Mouse (Mus musculus) limb, embryonic 14.5 days (tissue): ENCODE results near the gene Farp2. TPM values are rescaled to one million over a fixed set of nuclear protein-coding genes. Genes with fewer than 3 reads are reported as not detected.
"Not testable (repeated sequence)": the region's sequence is repeated elsewhere in the genome, so short reads cannot be mapped to it uniquely, and the experiment has no call there.

Source experiments
- ATAC-seq: fragments of 200-750 bp; cut with Nextera tagmentation; 2 replicates; pipeline ENCODE4 v1.8.0; 2017; ENCODE audit warnings: low read depth, moderate number of reproducible peaks, moderate TSS enrichment; ENCODE audit not compliant: low FRiP score
- DNase-seq: peaks from one replicate; pipeline ENCODE4 v3.0.0-alpha.2; 2015; ENCODE audit warnings: low spot score
- H3K27ac ChIP-seq: fragments of 300-500 bp; sonication (generic); replicated peaks from 2 replicates; pipeline ENCODE4 v1.5.1; 2014; ENCODE audit warnings: low read depth, mild to moderate bottlenecking, low read length, moderate library complexity, mixed read lengths
- H3K27me3 ChIP-seq: fragments of 300-500 bp; sonication (generic); 2 replicates; pipeline ENCODE4 v1.6.1; 2014; ENCODE audit warnings: low read length, mixed read lengths; ENCODE audit not compliant: control insufficient read depth, insufficient read depth
- H3K36me3 ChIP-seq: fragments of 300-500 bp; sonication (generic); 2 replicates; pipeline ENCODE4 v1.6.1; 2014; ENCODE audit warnings: mild to moderate bottlenecking, low read length, moderate library complexity, mixed read lengths; ENCODE audit not compliant: control insufficient read depth, insufficient read depth
- H3K4me1 ChIP-seq: fragments of 300-500 bp; sonication (generic); 2 replicates; pipeline ENCODE4 v1.6.1; 2014; ENCODE audit warnings: antibody characterized with exemption, low read length, mixed read lengths; ENCODE audit not compliant: control insufficient read depth, insufficient read depth
- H3K4me2 ChIP-seq: fragments of 300-500 bp; sonication (generic); replicated peaks from 2 replicates; pipeline ENCODE4 v1.6.1; 2014; ENCODE audit warnings: low read depth, mild to moderate bottlenecking, low read length, moderate library complexity; ENCODE audit not compliant: severe bottlenecking
- H3K4me3 ChIP-seq: fragments of 300-500 bp; sonication (generic); replicated peaks from 2 replicates; pipeline ENCODE4 v1.5.1; 2014; ENCODE audit warnings: low read length
- H3K9ac ChIP-seq: fragments of 300-500 bp; sonication (generic); 2 replicates; pipeline ENCODE4 v1.6.1; 2014; ENCODE audit warnings: mild to moderate bottlenecking, low read depth, low read length, moderate library complexity; ENCODE audit not compliant: severe bottlenecking
- H3K9me3 ChIP-seq: fragments of 300-500 bp; sonication (generic); 2 replicates; pipeline ENCODE4 v1.6.1; 2016; ENCODE audit warnings: low read length; ENCODE audit not compliant: control insufficient read depth
- POLR2A ChIP-seq: fragments of 200-500 bp; IDR thresholded peaks from 2 replicates; pipeline ENCODE4 v1.8.0; 2012; ENCODE audit warnings: inconsistent platforms, mild to moderate bottlenecking, moderate library complexity, borderline replicate concordance; ENCODE audit not compliant: insufficient read depth, insufficient read length; ENCODE audit errors: extremely low read depth
- whole genome bisulfite sequencing: fragments of 180-500 bp; shearing (Covaris S2); extraction: QIAGEN DNeasy Blood & Tissue Kit; methylation state at CpG from one replicate; pipeline ENCODE4 v1.1.7; 2014; 5-methylcytosine and 5-hydroxymethylcytosine counted together
- polyA plus RNA-seq, 2 experiments: library from polyadenylated mRNA; depleted of rRNA in 1 of 2; stranded (reverse) in 1 of 2; unstranded in 1 of 2; fragments of >200 nt; fragmentation: Nextera tagmentation in 1 of 2; extraction: Ambion mirVana in 1 of 2; gene quantifications; 2 replicates each; pipeline versions ENCODE4 v1.2.1 to v1.2.3; 2012 to 2014

Gene Farp2
- polyA plus RNA-seq, 2 experiments: 9.2 to 9.3 TPM

- 53% methylated on average over 10 of the region's 10 CpGs for WGBS
- DNase-seq: peak; percentile 86
- Histone ChIP-seq H3K27me3 (no peaks in the 10 kb centered on the region), H3K9ac (no peak overlapping the region), H3K9me3 (no peaks in the 10 kb centered on the region), H3K4me3 (no peak overlapping the region), H3K4me2 (no peak overlapping the region), H3K4me1 (no peaks in the 10 kb centered on the region), H3K36me3 (peaks cover 60% of the 10 kb centered on the region), H3K27ac (no peak overlapping the region)
- TF ChIP-seq POLR2A: no peak
- no peak for ATAC-seq
Observed at GRCm38 (mm10) chr1:93506944-93507676, 4.8 kb upstream of the Farp2 start.

GRCm38 (mm10) chr1:93508576-93508975 is 3.3 kb upstream of the Farp2 start:
- not testable (repeated sequence) for H3K9me3 ChIP-seq, H3K9ac ChIP-seq, H3K4me3 ChIP-seq, ATAC-seq, H3K27me3 ChIP-seq, DNase-seq, H3K27ac ChIP-seq, H3K4me2 ChIP-seq, H3K4me1 ChIP-seq
- peaks cover 49% of the 10 kb centered on the region for H3K36me3 ChIP-seq
- WGBS: 64% methylated on average over 1 of the region's 1 CpGs

- Histone ChIP-seq H3K27me3 (no peaks in the 10 kb centered on the region), H3K9ac (peak overlapping the region; percentile 78), H3K4me3 (peak overlapping the region; percentile 77), H3K4me2 (peak overlapping the region; percentile 56), H3K27ac (peak overlapping the region; percentile 67; the same call in 1 of the 2 replicates), H3K4me1 (peaks cover 9% of the 10 kb centered on the region; the same call in 1 of the 2 replicates), H3K9me3 (no peaks in the 10 kb centered on the region), H3K36me3 (peaks cover 21% of the 10 kb centered on the region)
- ATAC-seq (peak; percentile 27), DNase-seq (peak; percentile 6)
- WGBS: 1% methylated on average over 15 of the region's 15 CpGs
- TF ChIP-seq POLR2A: no peak
Observed at GRCm38 (mm10) chr1:93512351-93512690, 442 bp downstream of the Farp2 start.

- no peaks in the 10 kb centered on the region for H3K27me3 ChIP-seq
- peak overlapping the region; percentile 77; the same call in 1 of the 2 replicates for H3K4me3 ChIP-seq
- H3K27ac ChIP-seq: no peak overlapping the region
- TF ChIP-seq POLR2A: no peak
- H3K9me3 ChIP-seq: no peaks in the 10 kb centered on the region
- H3K4me1 ChIP-seq: peaks cover 9% of the 10 kb centered on the region; the same call in 1 of the 2 replicates
- DNase-seq (no peak), ATAC-seq (no peak)
- peak overlapping the region; percentile 56 for H3K4me2 ChIP-seq
- peaks cover 14% of the 10 kb centered on the region for H3K36me3 ChIP-seq
- no peak overlapping the region for H3K9ac ChIP-seq
- WGBS: 73% methylated on average over 14 of the region's 14 CpGs
Observed at GRCm38 (mm10) chr1:93513221-93513620, 1.3 kb downstream of the Farp2 start.

- ATAC-seq (no peak), DNase-seq (no peak)
- Histone ChIP-seq H3K27me3 (no peaks in the 10 kb centered on the region), H3K27ac (no peak overlapping the region), H3K9me3 (no peaks in the 10 kb centered on the region), H3K36me3 (peaks cover 6% of the 10 kb centered on the region), H3K9ac (no peak overlapping the region), H3K4me2 (no peak overlapping the region), H3K4me3 (no peak overlapping the region), H3K4me1 (no peaks in the 10 kb centered on the region)
- 74% methylated on average over 2 of the region's 2 CpGs for WGBS
- TF ChIP-seq POLR2A: no peak
Observed at GRCm38 (mm10) chr1:93521491-93521890, 9.6 kb downstream of the Farp2 start.

- no peak overlapping the region for H3K9ac ChIP-seq
- H3K4me1 ChIP-seq: no peaks in the 10 kb centered on the region
- peaks cover 6% of the 10 kb centered on the region for H3K36me3 ChIP-seq
- H3K27ac ChIP-seq: no peak overlapping the region
- DNase-seq (no peak), ATAC-seq (no peak)
- no peak for TF ChIP-seq POLR2A
- H3K27me3 ChIP-seq: no peaks in the 10 kb centered on the region
- H3K9me3 ChIP-seq: no peaks in the 10 kb centered on the region
- no peak overlapping the region for H3K4me2 ChIP-seq
- WGBS: 83% methylated on average over 1 of the region's 1 CpGs
- H3K4me3 ChIP-seq: no peak overlapping the region
Observed at GRCm38 (mm10) chr1:93522325-93522724, 10.4 kb downstream of the Farp2 start.
